Mouse (Mus musculus) adrenal gland, postnatal 14 days (tissue): ENCODE measurements around the gene Psmd9. TPM values are rescaled to one million over a fixed set of nuclear protein-coding genes. Genes with fewer than 3 reads are reported as not detected.
A peak's percentile ranks its signal among the peaks of the same experiment; 100 is the strongest.

Experiments
- DNase-seq: peaks from one replicate; pipeline ENCODE4 v3.0.0; 2021; ENCODE audit warnings: mixed read lengths
- long read RNA-seq, 2 experiments: library from polyadenylated mRNA; stranded (forward); transcript quantifications; one replicate each; pipeline ENCODE4 v2.0.0; 2021
- total RNA-seq: library from RNA; stranded (reverse); gene quantifications from 2 replicates; pipeline ENCODE4 v1.2.3, GENCODE M21; 2021

Psmd9 gene
- 25.6 and 28.6 TPM in 2 replicates for total RNA-seq
- long read RNA-seq, experiment 1, transcript Psmd9-201 (6 exons, 2,597 nt) = major isoform, 39 of 47 reads
- long read RNA-seq, experiment 1, partial matches to known transcripts = 2 of 47 reads
- long read RNA-seq, experiment 1, other reads (novel, unspliced or antisense) = 6 of 47 reads
- long read RNA-seq, experiment 2, transcript Psmd9-201 (6 exons, 2,597 nt) = major isoform, 30 of 36 reads
- long read RNA-seq, experiment 2, partial matches to known transcripts = 1 of 36 reads
- long read RNA-seq, experiment 2, other reads (novel, unspliced or antisense) = 4 of 36 reads

GRCm38 (mm10) chr5:123169284-123169683 is at the start of gene Psmd9:
Psmd9 (plus strand) TSS chr5:123169413.
- no peak for DNase-seq

DNA sequence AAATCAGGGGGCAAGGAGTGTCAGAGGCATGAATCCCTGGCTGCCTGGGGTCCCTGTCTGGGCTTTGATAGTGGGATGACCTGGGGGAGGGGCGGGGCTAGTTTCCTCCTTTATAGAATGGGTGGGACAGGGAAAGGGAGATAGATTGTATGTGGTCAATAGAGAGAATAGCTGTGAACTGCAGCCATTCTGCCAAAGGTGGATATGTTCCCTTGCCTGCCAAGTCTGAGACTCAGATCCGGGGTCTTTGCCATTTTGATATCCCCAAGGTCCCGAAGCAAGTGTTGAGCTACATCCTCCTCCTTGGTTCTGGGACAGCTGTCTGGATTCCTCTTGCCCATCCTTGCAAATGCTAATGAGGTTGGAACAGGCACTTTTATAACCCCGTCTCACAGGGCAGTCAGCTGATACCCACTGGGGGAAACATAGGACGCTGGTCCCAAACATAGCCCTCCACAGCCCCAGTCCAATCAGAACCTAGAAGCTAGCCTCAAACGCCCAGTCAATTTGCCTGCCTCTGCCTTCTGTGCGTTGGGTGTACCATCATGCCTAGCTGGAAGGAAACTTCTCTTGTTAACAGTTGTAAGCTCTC is 48.5 kb upstream of the Psmd9 start:
- no peak for DNase-seq

DNA sequence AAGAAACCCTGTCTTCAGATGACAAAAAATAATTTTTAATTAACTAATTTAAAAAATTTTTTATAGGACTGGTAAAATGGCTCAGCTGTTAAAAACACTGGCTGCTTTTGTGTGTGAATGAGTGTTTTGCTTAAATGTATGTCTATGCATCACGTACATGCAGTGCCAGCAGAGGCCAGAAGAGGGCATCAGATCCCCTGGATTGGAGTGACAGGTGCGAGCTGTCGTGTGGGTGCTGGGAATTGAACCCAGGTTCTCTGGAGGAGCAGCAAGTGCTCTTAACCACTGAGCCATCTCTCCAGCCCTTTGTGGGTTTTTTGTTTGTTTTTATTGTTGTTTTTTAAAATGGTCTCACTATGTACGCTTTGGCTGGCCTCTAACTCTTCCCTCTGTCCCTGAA is 47.0 kb upstream of the Psmd9 start:
- DNase-seq = no peak

DNA sequence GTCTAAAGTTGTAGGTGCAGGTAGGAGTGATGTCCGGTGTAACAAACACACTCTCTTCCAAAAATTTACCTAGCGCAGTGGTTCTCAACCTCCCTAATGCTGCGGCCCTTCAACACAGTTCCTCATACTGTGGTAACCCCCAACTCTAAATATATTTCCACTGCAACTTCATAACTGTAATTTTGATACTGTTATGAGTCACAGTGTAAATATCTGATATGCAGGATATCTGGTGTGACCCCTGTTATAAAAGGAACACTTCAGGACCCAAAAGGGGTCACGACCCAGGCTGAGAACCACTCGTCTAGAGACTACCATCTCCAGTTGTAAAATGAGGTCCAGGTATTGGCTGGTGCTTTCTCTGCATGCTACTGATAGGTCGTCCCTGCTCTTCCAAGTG is 44.1 kb upstream of the Psmd9 start:
- DNase-seq = no peak

GRCm38 (mm10) chr5:123125638-123126406 is 43.4 kb upstream of the Psmd9 start:
- peak; percentile 61 for DNase-seq

- DNase-seq = no peak
These were observed 42.2 kb upstream of the Psmd9 start for GRCm38 (mm10) chr5:123127031-123127430.

DNA sequence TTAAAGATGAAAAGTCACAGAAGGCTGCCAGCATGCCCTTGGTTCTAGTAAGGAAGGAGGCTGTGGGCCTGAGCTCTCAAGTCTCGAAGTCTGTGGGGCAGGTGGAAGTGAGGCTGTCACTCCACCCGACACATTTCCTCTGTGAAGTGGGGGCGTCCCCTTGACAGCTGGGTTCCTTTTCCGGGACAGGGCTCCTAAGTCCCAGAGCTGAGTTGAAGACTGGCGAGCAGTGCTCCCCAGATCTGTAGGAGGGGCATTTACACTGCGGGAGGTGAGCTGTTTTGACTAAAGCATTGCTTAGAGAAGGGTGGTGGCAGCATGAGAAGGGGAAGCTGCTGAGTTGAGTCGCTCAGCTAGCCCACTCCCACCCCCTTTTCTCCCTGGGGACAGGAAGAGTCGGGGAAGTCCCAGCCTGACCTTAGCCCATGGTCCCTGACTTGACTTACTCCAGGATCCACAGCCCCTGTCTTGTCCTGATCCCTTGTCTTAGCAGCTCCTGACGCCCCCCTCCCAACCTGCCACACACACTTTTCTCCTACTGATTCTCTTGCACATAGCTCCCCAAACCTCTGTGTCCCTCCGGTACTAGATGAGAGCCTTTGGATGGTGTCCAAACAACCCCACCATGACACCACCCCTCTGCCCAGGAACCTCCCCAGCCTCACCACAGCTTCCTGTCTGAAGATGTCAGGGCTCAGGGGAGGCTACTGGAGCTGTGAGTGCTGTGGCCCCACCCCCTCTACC is 40.6 kb upstream of the Psmd9 start:
- peak; percentile 44 for DNase-seq

- no peak for DNase-seq
These were observed 39.9 kb upstream of the Psmd9 start for GRCm38 (mm10) chr5:123129170-123129757.

GRCm38 (mm10) chr5:123130030-123130813 is 39.0 kb upstream of the Psmd9 start:
- DNase-seq = no peak

DNA sequence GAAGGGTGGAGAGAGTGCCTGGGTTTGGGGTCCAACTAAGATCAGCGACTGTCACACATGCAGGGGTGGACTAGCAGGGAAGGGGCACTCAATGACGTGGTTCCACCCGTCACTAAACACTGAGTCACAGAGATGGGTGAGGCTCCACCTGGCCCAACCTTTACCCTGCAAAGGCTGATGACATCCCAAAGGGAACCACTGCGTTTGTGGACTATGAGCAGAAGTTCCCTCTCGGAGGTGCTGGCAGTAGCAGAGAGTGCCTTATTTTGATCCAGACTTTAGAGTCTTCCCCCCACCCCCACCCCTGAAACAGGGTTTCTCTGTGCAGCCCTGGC is 38.4 kb upstream of the Psmd9 start:
- no peak for DNase-seq

- DNase-seq = peak; percentile 92
These were observed 36.7 kb upstream of the Psmd9 start, which contains the start of gene Rhof for GRCm38 (mm10) chr5:123132308-123133071. Rhof (minus strand) TSS chr5:123132692.

DNA sequence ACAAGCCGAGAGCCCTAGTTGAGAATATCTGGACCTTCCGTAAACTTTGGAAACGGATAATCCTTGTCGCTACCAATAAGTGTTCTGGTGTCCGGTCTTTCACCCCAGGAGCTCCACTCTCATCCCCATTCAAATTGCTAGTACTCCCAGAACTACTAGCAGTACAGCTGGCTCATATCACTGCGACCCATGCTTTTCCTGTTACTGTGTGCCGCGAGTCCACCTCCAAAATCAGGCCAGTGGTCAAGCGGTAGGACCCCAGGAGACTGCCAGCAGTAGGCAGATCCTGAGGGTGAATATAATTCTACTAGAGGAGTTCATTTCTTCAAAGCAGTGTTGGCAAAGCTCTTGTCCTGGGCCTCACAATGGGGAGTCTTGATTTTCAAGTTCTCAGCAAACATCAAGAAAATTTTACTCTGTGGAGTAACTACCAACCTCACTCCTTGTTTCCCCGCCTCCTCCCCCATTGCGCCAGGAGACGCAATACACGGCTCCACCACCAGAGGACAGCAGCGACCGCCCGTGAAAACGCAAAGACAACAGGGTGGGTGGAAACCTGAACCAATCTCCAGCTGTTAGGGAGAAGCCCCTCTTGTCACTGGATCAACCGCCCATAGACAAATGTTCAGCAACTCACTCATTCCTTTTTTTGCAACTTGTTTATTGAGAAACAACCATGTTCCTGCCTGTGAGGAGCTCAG is 36.0 kb upstream of the Psmd9 start:
- DNase-seq = peak; percentile 91

GRCm38 (mm10) chr5:123133784-123134143 is 35.4 kb upstream of the Psmd9 start:
- no peak for DNase-seq

DNA sequence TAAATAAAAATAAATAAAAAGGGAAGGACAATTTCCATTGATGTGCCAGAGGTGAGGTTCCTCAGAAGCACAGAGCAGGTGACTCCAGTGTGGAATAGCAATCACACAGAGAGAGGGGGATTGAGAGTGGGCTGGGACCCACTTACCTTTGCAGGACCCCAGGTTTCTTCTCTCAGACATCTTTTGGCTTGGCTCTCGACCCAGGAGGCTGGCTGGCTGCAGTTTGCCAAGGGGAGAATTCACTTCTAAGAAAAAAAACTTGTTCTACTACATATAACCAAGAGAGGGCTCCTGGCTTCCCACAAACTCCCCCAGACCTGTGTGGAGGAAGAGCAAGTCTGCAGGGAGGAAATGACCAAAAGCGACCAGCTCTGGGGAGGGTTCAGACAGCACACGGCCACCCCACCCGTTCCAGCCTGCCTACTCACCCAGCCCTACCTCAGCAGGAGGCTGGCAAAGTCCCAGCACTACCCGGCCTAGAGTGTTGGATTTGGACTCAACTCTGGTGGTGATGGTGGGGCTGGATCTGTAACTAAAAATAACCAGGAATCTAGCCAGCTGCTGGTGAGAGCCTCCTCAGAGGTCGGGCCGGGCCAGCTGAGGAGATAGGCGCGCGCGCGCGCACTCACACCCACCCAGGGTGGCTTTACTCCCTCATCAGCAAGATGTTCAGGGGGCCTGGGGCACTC is 34.9 kb upstream of the Psmd9 start:
- peak; percentile 71 for DNase-seq

DNA sequence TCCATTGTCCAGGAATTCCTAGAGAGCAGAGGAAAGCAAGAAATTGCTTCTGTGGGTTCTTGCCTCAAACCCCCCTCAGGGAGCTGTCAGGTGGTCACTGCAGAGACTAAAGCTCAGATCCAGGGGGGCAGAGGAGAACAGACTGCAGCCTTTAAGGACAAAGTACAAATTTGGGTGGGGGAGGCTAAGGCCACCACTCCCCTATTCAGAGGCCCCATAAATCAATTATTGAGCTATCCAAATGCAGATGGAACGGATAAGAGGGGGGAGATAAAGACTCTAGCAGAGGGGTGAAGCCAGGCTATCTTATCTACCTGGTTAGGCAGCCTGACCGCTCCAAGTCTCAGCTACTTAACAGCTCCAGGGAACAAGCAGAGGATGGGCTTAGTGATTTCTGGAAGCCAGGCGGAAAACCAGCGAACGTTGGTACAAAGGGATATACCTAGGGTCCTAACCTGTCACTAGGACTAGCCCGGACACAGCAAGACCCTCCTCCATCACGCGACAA is 34.3 kb upstream of the Psmd9 start:
- DNase-seq = no peak

DNA sequence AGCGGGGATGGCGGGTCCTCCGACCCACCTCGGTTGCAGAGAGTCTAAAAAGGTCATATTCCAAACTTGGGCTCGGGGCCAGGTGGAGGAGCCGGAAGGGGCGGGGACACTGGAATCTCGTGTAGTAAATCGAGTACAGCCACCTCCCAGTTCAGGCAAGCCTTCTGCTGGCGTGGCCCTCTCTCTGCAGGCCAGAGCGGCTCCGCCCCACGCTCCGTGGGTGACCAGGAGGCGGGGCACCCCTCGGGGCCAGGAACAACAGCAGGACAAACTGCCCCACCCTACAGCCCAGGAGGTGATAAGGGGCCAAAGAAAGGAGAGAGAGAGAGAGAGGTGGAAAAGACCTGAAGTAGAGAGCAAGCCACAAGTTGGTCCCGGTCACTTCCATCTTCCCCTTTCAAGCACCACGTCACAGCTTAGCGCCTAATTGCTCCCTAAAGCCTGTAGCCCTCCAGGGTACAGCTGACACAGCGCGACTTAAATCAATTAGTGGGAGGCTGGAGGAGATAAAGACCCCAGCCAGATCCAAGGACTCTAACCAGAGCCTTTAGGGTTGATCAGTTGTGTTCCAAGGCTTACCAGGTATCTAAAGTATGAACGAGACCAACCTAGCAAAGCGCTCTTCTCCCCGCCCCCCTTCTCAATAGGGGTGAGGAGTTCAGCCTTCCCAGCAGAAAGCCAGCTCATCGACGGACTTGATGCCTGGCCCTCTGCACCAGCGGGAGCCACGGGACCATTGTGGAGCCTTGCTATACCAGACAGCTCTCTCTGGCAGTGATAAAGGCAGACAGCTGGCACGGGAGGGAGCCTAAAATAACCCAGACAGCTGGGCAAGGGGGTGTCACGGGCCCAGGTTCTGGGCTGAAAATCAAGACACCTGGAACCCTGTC is 33.5 kb upstream of the Psmd9 start:
- peak; percentile 96 for DNase-seq

GRCm38 (mm10) chr5:123136361-123137043 is 32.7 kb upstream of the Psmd9 start:
- DNase-seq = peak; percentile 95
